10 mouse cellular contexts compared by ENCODE assay signal in genomic region chr2:77174313-77174712, GRCm38 (mm10). TPM values are rescaled to one million over a fixed set of nuclear protein-coding genes. Genes with fewer than 3 reads are reported as not detected.
A peak's percentile ranks its signal among the peaks of the same experiment; 100 is the strongest.
DNase-seq lines count a peak whose midpoint lies in the region; TF ChIP-seq lines count a peak whose summit lies in the region.
"Had no signal": no experiment of that assay in that cellular context is flagged by ENCODE, and none has a peak within 500 bp of the region (broad histone marks: within the 10 kb centered on the region; RNA-seq: fewer than 3 reads in every experiment).

No protein-coding gene starts in this region.

- H3K27ac ChIP-seq in layer of hippocampus, adult 2 months = peak overlapping the region; percentile 61
- H3K27ac ChIP-seq: liver, embryonic 15.5 days had no signal

- no peak for TF ChIP-seq CTCF in layer of hippocampus, adult 2 months (conservative IDR thresholded peaks at IDR 0.05)

- no peak for DNase-seq in layer of hippocampus, adult 2 months (ENCODE audit: low spot score in 2 of 2)
- DNase-seq in layer of hippocampus, adult 18-20 months (ENCODE audit: low spot score in 2 of 2) = no peak
- peak; percentile 57 for DNase-seq in heart, adult 8-10 months (ENCODE audit: low spot score)
- DNase-seq in heart, postnatal 14 days = peak; percentile 17 to 35
- DNase-seq in lung, postnatal 36 days = peak; percentile 65
- no peak for DNase-seq in thymus, postnatal 14 days
- DNase-seq in ovary, postnatal 14 days (ENCODE audit: low spot score) = no peak
- DNase-seq: cerebellum, postnatal 36 days; retina, postnatal 1 day had no signal

- intact Hi-C loops in heart, postnatal 14 days (cut with DNase I) = loop anchor here (5.0 kb wide), 1 partner anchor 47 kb away; no protein-coding TSS in a partner anchor

- H3K4me3 ChIP-seq in layer of hippocampus, adult 2 months = no peak overlapping the region
- H3K4me3 ChIP-seq: liver, embryonic 15.5 days had no signal

RNA-seq across cellular contexts. Expression of gene Ccdc141, which starts 3.9 kb away (rescaled TPM):
- 10 to 100 TPM; 17.1 to 27.7 TPM for total RNA-seq in layer of hippocampus, adult 2 months (2021)
- 10 to 100 TPM; 18.4 to 23.0 TPM for total RNA-seq in layer of hippocampus, adult 18-20 months (2021)
- 100 to 1,000 TPM; 169 to 239 (median 208) TPM for total RNA-seq in heart, adult 8-10 months (2022)
- 100 to 1,000 TPM; 213 to 231 TPM for total RNA-seq in heart, postnatal 14 days (2021)

Comparison
In these comparisons a context has a peak if more than half of its experiments do, and no peak if none do; other contexts are left out.
1. DNase-seq: peak in heart, adult 8-10 months (single experiment), heart, postnatal 14 days (2 of 2) and lung, postnatal 36 days (single experiment); none in layer of hippocampus, adult 2 months (0 of 2), layer of hippocampus, adult 18-20 months (0 of 2), thymus, postnatal 14 days (single experiment) and ovary, postnatal 14 days (single experiment).
2. RNA of gene Ccdc141, which starts 3.9 kb away (total RNA-seq): 213 to 231 TPM in heart, postnatal 14 days and 169 to 239 TPM in heart, adult 8-10 months; 17.1 to 27.7 TPM in layer of hippocampus, adult 2 months and 18.4 to 23.0 TPM in layer of hippocampus, adult 18-20 months; every median in the first group is over 4 times any median in the second.